Mouse (Mus musculus): ENCODE results near the gene Cct3. TPM values are rescaled to one million over a fixed set of nuclear protein-coding genes. Genes with fewer than 3 reads are reported as not detected.
"Not testable (repeated sequence)": the region's sequence is repeated elsewhere in the genome, so short reads cannot be mapped to it uniquely, and the experiment has no call there.

The Cct3 gene
- polyA plus RNA-seq, 1 experiment from 2014 or later: 495 TPM

- H3K4me3 ChIP-seq (ENCODE audit: low read depth, low read length); H3K36me3 ChIP-seq (ENCODE audit: control insufficient read depth, insufficient read depth, low read length); ATAC-seq (ENCODE audit: insufficient number of reproducible peaks, insufficient read depth, low FRiP score, low read depth); H3K27ac ChIP-seq (ENCODE audit: low read length); H3K9me3 ChIP-seq (ENCODE audit: control insufficient read depth, low read depth, low read length); H3K27me3 ChIP-seq (ENCODE audit: control insufficient read depth, insufficient read depth, low read length); H3K9ac ChIP-seq (replicated peaks; ENCODE audit: low read depth, low read length); H3K4me2 ChIP-seq (replicated peaks; ENCODE audit: low read depth, low read length); H3K4me1 ChIP-seq (ENCODE audit: control insufficient read depth, insufficient read depth, low read length): not testable (repeated sequence)
- WGBS: 95% methylated on average over 14 of the region's 14 CpGs
Measured at GRCm38 (mm10) chr3:88284815-88285564, 11.9 kb upstream of the Cct3 start.

- not testable (repeated sequence) for H3K27ac ChIP-seq (ENCODE audit: low read length); ATAC-seq (ENCODE audit: insufficient number of reproducible peaks, insufficient read depth, low FRiP score, low read depth); H3K4me2 ChIP-seq (replicated peaks; ENCODE audit: low read depth, low read length); H3K9ac ChIP-seq (replicated peaks; ENCODE audit: low read depth, low read length); H3K4me1 ChIP-seq (ENCODE audit: control insufficient read depth, insufficient read depth, low read length); H3K36me3 ChIP-seq (ENCODE audit: control insufficient read depth, insufficient read depth, low read length); H3K27me3 ChIP-seq (ENCODE audit: control insufficient read depth, insufficient read depth, low read length); H3K9me3 ChIP-seq (ENCODE audit: control insufficient read depth, low read depth, low read length); H3K4me3 ChIP-seq (ENCODE audit: low read depth, low read length)
- WGBS: no CpG with 5 or more reads among the region's 2 CpGs
Measured at GRCm38 (mm10) chr3:88285565-88285895, 11.4 kb upstream of the Cct3 start.

GRCm38 (mm10) chr3:88287110-88287509 lies 9.8 kb upstream of the Cct3 start, which contains the start of gene Gm38392:
Gene Gm38392 (minus strand): TSS chr3:88287210.
- H3K9me3 ChIP-seq (ENCODE audit: control insufficient read depth, low read depth, low read length): no peaks in the 10 kb centered on the region
- H3K27me3 ChIP-seq (ENCODE audit: control insufficient read depth, insufficient read depth, low read length): no peaks in the 10 kb centered on the region
- no peak within 1 kb of the TSS for H3K9ac ChIP-seq (replicated peaks; ENCODE audit: low read depth, low read length)
- H3K4me1 ChIP-seq (ENCODE audit: control insufficient read depth, insufficient read depth, low read length): no peaks in the 10 kb centered on the region
- 97% methylated on average over 4 of the region's 4 CpGs for WGBS
- H3K27ac ChIP-seq (ENCODE audit: low read length): no peak within 1 kb of the TSS
- H3K4me3 ChIP-seq (ENCODE audit: low read depth, low read length): no peak within 1 kb of the TSS
- no peaks in the 10 kb centered on the region for H3K36me3 ChIP-seq (ENCODE audit: control insufficient read depth, insufficient read depth, low read length)
- H3K4me2 ChIP-seq (replicated peaks; ENCODE audit: low read depth, low read length): no peak within 1 kb of the TSS
- ATAC-seq (ENCODE audit: insufficient number of reproducible peaks, insufficient read depth, low FRiP score, low read depth): no peak

GRCm38 (mm10) chr3:88288133-88288713 lies 8.7 kb upstream of the Cct3 start:
- not testable (repeated sequence) for H3K4me2 ChIP-seq (replicated peaks; ENCODE audit: low read depth, low read length); H3K4me1 ChIP-seq (ENCODE audit: control insufficient read depth, insufficient read depth, low read length); H3K4me3 ChIP-seq (ENCODE audit: low read depth, low read length); H3K36me3 ChIP-seq (ENCODE audit: control insufficient read depth, insufficient read depth, low read length); H3K9ac ChIP-seq (replicated peaks; ENCODE audit: low read depth, low read length); ATAC-seq (ENCODE audit: insufficient number of reproducible peaks, insufficient read depth, low FRiP score, low read depth); H3K9me3 ChIP-seq (ENCODE audit: control insufficient read depth, low read depth, low read length); H3K27ac ChIP-seq (ENCODE audit: low read length); H3K27me3 ChIP-seq (ENCODE audit: control insufficient read depth, insufficient read depth, low read length)
- 80% methylated on average over 8 of the region's 10 CpGs for WGBS

GRCm38 (mm10) chr3:88291970-88292369 lies 4.9 kb upstream of the Cct3 start:
- Histone ChIP-seq H3K27me3 (ENCODE audit: control insufficient read depth, insufficient read depth, low read length) (no peaks in the 10 kb centered on the region), H3K36me3 (ENCODE audit: control insufficient read depth, insufficient read depth, low read length) (no peaks in the 10 kb centered on the region), H3K27ac (ENCODE audit: low read length) (no peak overlapping the region), H3K9ac (replicated peaks; ENCODE audit: low read depth, low read length) (no peak overlapping the region), H3K4me1 (ENCODE audit: control insufficient read depth, insufficient read depth, low read length) (no peaks in the 10 kb centered on the region), H3K4me2 (replicated peaks; ENCODE audit: low read depth, low read length) (no peak overlapping the region), H3K4me3 (ENCODE audit: low read depth, low read length) (no peak overlapping the region), H3K9me3 (ENCODE audit: control insufficient read depth, low read depth, low read length) (no peaks in the 10 kb centered on the region)
- no peak for ATAC-seq (ENCODE audit: insufficient number of reproducible peaks, insufficient read depth, low FRiP score, low read depth)
- WGBS: 57% methylated on average over 4 of the region's 4 CpGs

GRCm38 (mm10) chr3:88295272-88295671 lies 1.6 kb upstream of the Cct3 start:
- 51% methylated on average over 1 of the region's 1 CpGs for WGBS
- peaks cover 12% of the 10 kb centered on the region for H3K36me3 ChIP-seq (ENCODE audit: control insufficient read depth, insufficient read depth, low read length)
- H3K4me1 ChIP-seq (ENCODE audit: control insufficient read depth, insufficient read depth, low read length); H3K4me3 ChIP-seq (ENCODE audit: low read depth, low read length); H3K9me3 ChIP-seq (ENCODE audit: control insufficient read depth, low read depth, low read length); H3K27me3 ChIP-seq (ENCODE audit: control insufficient read depth, insufficient read depth, low read length); H3K9ac ChIP-seq (replicated peaks; ENCODE audit: low read depth, low read length); ATAC-seq (ENCODE audit: insufficient number of reproducible peaks, insufficient read depth, low FRiP score, low read depth); H3K27ac ChIP-seq (ENCODE audit: low read length): not testable (repeated sequence)
- H3K4me2 ChIP-seq (replicated peaks; ENCODE audit: low read depth, low read length): peak overlapping the region; percentile 80; the same call in 1 of the 2 replicates

GRCm38 (mm10) chr3:88296110-88296560 lies 781 bp upstream of the Cct3 start:
- H3K9ac ChIP-seq (replicated peaks; ENCODE audit: low read depth, low read length): peak overlapping the region; percentile 45
- H3K36me3 ChIP-seq (ENCODE audit: control insufficient read depth, insufficient read depth, low read length): peaks cover 21% of the 10 kb centered on the region
- H3K9me3 ChIP-seq (ENCODE audit: control insufficient read depth, low read depth, low read length): no peaks in the 10 kb centered on the region
- H3K27ac ChIP-seq (ENCODE audit: low read length): peak overlapping the region; percentile 95
- WGBS: under 1% methylated on average over 12 of the region's 12 CpGs
- H3K4me1 ChIP-seq (ENCODE audit: control insufficient read depth, insufficient read depth, low read length): peaks cover 7% of the 10 kb centered on the region; the same call in 1 of the 2 replicates
- peak overlapping the region; percentile 80 for H3K4me2 ChIP-seq (replicated peaks; ENCODE audit: low read depth, low read length)
- ATAC-seq (ENCODE audit: insufficient number of reproducible peaks, insufficient read depth, low FRiP score, low read depth): peak; percentile 19; the same call in 1 of the 2 replicates
- H3K4me3 ChIP-seq (ENCODE audit: low read depth, low read length): peak overlapping the region; percentile 89
- no peaks in the 10 kb centered on the region for H3K27me3 ChIP-seq (ENCODE audit: control insufficient read depth, insufficient read depth, low read length)

- no peaks in the 10 kb centered on the region for H3K9me3 ChIP-seq (ENCODE audit: control insufficient read depth, low read depth, low read length)
- no peak for ATAC-seq (ENCODE audit: insufficient number of reproducible peaks, insufficient read depth, low FRiP score, low read depth)
- no peaks in the 10 kb centered on the region for H3K27me3 ChIP-seq (ENCODE audit: control insufficient read depth, insufficient read depth, low read length)
- WGBS: under 1% methylated on average over 30 of the region's 30 CpGs
- H3K4me2 ChIP-seq (replicated peaks; ENCODE audit: low read depth, low read length): peak overlapping the region; percentile 80
- H3K4me1 ChIP-seq (ENCODE audit: control insufficient read depth, insufficient read depth, low read length): peaks cover 7% of the 10 kb centered on the region; the same call in 1 of the 2 replicates
- H3K27ac ChIP-seq (ENCODE audit: low read length): peak overlapping the region; percentile 91
- peak overlapping the region; percentile 89 for H3K4me3 ChIP-seq (ENCODE audit: low read depth, low read length)
- H3K9ac ChIP-seq (replicated peaks; ENCODE audit: low read depth, low read length): peak overlapping the region; percentile 85
- peaks cover 33% of the 10 kb centered on the region for H3K36me3 ChIP-seq (ENCODE audit: control insufficient read depth, insufficient read depth, low read length)
Measured at GRCm38 (mm10) chr3:88297321-88297851, 470 bp downstream of the Cct3 start.

Data from stomach, embryonic 14.5 days (tissue).